Mouse (Mus musculus) mouse trophoblast stem cell (cell line): ENCODE measurements around the gene Tm4sf20.

Experiments
- in situ Hi-C, 2 experiments: fragments of 300-500 bp; cut with MseI, MboI; formaldehyde crosslinking; loops; 2 replicates in 1 of 2; 3 replicates in 1 of 2; pipeline ENCODE4 v1.15.1; 2025

Gene Tm4sf20

DNA sequence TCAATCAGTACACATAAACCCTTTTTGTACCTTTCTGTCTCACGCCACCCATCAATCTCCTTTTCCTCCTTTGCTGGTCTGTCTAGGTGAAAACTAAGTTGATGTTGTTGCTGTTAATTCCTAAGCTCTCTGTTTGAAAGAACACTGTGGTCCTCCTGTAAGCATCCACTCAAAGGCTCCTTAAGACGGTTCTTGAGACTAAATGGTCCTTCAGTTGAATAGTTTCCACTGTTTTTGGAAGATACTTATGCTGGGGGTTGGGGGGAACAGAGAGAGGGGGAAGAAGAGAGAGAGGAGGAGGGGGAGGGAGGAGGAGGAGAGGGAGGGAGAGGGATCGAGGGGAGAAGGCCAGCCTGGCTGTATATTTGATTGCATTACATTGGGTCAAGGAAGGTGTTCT, 15.3 kb upstream of the Tm4sf20 start:
- in situ Hi-C loops = loop anchor here in 1 of 2 experiments (10.0 kb wide), 1 partner anchor 201 kb away; no protein-coding TSS in a partner anchor

DNA sequence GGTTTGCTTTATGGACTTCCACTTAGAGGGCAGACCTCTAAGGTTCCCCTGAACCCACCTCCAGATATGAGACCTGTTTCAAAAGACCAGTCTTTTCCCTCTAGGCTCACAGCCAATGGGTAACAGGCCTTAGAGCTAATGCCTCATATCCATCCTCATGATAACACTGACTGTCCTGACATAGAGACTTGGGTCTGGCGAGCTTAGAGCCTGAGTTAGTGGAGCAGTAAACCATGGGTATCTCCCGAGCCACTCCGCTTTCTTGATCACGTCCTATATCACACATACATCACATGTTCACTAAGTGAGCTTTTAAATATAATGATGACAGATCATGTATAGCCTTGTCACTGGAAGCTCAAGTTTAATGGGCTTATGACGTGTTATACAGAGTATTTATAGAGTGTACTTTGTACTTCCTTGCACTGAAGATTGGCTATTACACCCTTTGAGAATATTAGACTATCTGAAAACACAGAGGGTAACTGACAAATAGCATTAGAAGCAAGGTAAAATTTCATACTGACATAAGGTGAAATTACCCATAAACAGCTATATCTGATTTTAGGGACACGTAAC, 11.2 kb upstream of the Tm4sf20 start:
- in situ Hi-C loops = no loop called here

DNA sequence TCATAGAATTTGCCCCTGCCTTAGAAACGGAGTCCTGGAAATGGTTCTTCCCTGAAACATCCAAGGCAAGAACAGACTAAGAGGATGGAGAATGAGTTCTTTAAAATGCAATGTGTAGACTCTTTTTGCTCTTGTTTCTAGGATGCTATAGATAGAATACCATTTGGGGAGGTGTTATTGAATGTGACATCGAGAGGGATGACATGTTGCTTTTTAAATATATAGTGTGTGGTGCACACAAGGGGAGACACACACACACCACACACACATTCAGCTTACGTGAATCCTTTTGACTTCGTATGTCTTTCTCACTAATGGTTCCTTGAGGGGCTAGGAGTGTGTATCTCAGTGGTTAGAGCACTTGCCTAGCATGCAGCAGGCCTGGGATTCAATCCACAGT, 7.0 kb upstream of the Tm4sf20 start:
- in situ Hi-C loops = no loop called here

DNA sequence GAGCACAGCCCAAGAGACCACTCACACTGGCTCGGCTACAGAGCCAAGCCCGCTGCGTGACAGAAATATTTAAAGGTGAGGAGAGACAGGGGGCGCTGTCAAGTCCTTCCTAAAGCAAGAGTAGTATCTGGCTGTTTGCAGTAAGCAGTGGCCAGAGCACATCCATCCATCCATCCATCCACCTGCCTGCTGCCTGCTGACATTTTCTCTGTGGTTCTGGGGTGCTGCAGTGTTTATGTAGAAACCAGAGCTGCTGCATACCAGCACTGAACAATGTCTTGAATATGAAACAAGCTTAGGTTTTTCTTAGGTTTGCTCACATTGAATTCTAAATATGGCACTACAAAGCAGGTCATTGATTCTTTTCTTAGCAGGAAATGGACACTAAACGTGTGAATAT, 4.9 kb upstream of the Tm4sf20 start:
- in situ Hi-C loops = no loop called here

GRCm38 (mm10) chr1:82772428-82772827, 4.2 kb upstream of the Tm4sf20 start:
- in situ Hi-C loops = no loop called here

GRCm38 (mm10) chr1:82771022-82771586, 2.8 kb upstream of the Tm4sf20 start, which contains the start of gene Gm47791:
Gene Gm47791 (minus strand): TSS chr1:82771243.
- in situ Hi-C loops = no loop called here

DNA sequence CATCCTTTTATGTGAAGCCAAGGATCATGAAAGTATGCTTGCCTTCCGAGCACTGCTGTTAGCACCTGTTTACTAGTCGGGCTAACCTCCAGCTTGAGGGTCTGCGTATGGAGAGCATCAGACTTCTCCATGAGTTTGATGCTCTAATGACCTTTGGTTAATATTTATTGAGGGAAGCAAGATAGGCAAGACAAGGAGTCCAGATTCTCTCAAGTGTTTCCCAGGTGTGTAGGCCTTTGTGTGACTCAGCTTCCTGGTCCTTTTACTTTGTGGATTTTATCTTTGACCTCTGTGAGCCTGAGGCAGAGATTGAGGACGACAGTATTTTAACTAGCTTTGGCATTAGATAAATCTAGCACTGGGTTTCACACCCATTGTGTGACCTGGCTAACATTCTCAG, 1.6 kb downstream of the Tm4sf20 start:
- in situ Hi-C loops = no loop called here

- in situ Hi-C loops = no loop called here
Measured at GRCm38 (mm10) chr1:82766227-82766626, 2.0 kb downstream of the Tm4sf20 start.

GRCm38 (mm10) chr1:82762274-82762673, 6.0 kb downstream of the Tm4sf20 start:
- in situ Hi-C loops = no loop called here

DNA sequence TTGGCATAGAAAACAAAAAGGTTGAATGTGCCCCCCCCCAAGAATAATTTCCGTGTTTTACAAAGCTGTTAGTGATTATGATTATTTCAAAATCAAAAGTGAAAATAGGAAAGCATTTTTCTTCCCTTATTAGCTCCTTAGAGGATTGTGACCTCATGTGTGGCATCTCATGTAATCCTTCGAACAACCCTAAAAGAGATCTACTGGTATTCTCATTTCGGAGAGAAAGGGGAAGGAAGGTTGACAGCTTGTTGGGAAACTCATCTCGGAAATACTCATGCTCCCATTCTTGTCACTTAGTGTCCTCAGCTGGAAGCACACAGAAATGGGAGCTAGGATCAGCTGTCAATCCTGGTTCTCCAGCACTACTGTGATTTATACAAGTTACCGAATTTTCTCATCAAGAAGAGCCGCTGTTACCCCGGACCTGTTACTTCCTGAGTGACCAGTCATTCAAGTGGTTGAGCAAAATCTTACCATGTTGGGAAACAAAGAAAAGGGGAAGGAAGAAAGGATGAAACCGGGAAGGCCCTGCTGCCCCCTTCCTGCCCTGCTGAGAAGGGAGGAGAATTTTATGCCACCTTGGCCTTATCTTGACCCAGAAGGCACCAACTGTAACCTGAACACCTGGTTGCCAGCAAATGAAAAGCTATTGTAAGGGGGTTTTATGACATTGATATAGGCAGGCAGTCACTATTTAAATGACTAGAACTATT, 6.6 kb downstream of the Tm4sf20 start:
- in situ Hi-C loops = no loop called here

DNA sequence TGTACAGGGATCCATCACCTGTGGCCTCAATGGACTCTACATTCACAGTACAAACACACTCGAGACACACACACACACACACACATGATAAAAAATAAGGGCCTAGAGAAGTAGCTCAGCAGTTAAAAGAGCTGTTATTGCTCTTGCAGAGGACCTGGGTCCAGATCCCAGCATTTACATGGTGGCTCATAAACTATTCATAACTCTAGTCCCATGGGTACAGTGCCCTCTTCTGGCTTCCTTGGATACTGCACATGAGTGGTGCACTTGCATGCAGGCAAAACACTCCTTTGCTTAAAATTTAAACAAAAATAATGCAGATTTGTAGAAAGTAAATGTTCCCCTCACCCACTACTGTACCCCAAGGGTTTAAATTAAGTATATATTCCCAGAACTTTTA, 8.7 kb downstream of the Tm4sf20 start:
- in situ Hi-C loops = no loop called here

DNA sequence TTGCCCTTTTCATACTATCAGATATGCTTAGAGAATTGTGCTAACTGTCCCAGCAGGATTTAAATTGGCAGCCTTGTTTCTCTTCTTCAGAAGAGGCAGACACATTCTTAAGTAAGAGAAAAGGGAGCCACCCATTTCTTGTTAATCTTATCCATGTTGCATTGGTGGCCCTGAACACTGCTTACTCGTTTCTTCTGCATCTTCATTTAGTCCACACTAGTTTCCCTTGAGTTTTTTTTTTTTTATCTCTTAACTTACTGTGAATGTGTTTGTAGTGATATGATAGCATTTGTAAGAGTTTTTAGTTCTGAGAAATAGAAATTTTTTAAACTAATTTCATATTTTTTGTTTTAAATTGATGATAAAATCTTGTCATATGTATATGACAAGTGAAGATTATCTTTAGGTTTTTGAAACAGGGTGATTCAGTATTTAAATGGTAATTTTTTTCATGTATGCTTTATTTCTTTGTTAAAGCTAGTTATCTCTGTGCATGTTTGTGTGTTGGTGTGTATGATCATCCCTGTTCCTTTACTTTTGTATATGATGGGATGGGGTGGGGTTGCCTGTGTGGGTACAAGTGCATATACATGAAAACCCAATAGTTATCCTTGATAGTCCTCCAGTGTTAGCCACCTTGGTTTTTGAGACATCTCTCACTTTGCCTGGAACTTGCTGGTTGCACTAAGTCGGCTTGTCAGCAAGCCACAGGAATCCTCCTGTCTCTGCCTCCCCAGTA, 20.4 kb downstream of the Tm4sf20 start:
- in situ Hi-C loops = no loop called here

- in situ Hi-C loops = no loop called here
Measured at GRCm38 (mm10) chr1:82746408-82746807, 21.9 kb downstream of the Tm4sf20 start.

DNA sequence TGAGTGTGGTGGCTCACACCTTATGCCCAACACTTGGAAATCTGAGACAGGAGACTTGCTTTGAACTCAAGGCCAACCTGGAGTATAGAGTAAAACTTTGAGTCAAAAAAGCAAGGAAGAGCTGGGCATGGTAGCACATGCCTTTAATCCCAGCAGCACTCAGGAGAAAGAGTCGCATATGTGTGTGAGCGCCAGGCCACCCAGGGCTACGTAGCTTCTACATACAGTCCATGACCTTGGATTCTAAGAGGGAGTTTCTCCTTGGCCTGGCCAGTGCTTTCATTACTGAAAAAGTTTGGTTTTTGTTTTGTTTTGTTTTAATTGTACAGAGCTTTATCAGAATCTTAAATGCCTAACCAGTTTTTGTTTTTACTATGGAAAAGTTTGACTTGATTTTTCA, 24.3 kb downstream of the Tm4sf20 start:
- in situ Hi-C loops = no loop called here

- in situ Hi-C loops = no loop called here
Measured at GRCm38 (mm10) chr1:82741539-82741938, 26.7 kb downstream of the Tm4sf20 start.

GRCm38 (mm10) chr1:82738066-82738465, 30.2 kb downstream of the Tm4sf20 start:
- in situ Hi-C loops = no loop called here

DNA sequence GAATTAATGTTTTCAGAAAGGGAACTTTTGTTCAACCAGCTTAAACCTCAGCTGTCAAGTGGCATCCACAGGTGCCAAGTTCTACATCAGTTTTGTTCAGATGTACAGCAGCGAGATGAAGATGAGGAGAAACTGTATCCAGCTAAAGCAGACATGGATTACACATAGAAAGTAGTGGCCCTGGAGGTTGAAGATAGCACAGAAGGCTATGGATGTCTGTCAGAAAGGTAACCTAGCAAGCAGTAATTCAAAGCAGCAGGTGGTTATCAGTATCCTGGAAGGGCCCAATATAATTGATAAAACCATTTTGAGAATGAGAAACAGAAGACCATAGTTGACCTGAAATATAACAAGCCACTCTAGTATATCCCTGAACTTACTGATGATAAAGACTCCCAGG, 34.9 kb downstream of the Tm4sf20 start:
- in situ Hi-C loops = no loop called here

GRCm38 (mm10) chr1:82726482-82726881, 41.8 kb downstream of the Tm4sf20 start:
- in situ Hi-C loops = no loop called here

GRCm38 (mm10) chr1:82725875-82726185, 42.4 kb downstream of the Tm4sf20 start:
- in situ Hi-C loops = no loop called here

DNA sequence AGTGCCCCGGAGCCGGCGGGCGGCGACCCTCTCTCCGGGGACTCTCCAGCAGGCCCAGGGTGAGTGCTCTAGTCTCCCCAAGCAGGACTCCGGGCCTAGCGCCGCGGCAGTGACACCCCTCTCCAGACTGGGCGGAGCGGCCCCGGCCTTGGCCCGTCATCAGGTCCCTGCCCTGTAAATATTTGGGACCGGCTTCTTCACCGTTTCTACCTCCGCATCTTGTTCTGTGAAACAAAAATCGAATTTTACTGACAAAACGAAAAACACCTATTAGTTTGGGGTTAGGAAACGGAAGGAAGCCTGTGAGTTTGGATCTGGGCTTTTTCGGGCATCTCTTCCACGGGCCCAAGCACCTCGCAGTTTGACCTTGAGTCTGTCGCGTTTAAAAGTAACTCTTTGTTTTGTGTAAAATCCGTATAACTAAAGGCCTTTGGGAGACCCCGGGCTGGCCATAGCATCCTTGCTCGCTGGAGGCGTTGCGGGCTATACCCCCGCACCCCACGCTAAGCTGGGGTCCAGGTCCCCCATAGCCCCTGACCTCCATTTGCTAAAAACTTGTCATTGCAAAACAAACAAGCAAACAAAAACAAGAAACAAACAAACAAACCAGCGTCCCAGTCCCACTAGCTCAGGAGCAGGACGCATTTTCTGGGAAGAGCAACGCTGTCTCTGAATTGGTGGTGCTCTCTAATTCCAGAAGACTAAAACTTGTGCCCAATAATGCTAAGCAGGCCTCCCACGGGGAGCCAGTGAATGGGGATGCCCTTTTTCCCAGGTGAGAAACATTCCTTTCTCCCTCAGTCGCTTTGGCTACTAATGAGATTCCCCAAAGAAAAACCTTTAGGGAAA, 43.0 kb downstream of the Tm4sf20 start:
- in situ Hi-C loops = no loop called here

- in situ Hi-C loops = no loop called here
Measured at GRCm38 (mm10) chr1:82724339-82725025, 43.8 kb downstream of the Tm4sf20 start, which contains the start of gene Mff. Gene Mff (plus strand): TSS chr1:82724890.
